Mouse (Mus musculus): ENCODE data around the gene Ap2a2. TPM values are rescaled to one million over a fixed set of nuclear protein-coding genes. Genes with fewer than 3 reads are reported as not detected.
"Not testable (repeated sequence)": the region's sequence is repeated elsewhere in the genome, so short reads cannot be mapped to it uniquely, and the experiment has no call there.

Gene Ap2a2
- polyA plus RNA-seq, 1 experiment from 2014 or later = 42.6 TPM

DNA sequence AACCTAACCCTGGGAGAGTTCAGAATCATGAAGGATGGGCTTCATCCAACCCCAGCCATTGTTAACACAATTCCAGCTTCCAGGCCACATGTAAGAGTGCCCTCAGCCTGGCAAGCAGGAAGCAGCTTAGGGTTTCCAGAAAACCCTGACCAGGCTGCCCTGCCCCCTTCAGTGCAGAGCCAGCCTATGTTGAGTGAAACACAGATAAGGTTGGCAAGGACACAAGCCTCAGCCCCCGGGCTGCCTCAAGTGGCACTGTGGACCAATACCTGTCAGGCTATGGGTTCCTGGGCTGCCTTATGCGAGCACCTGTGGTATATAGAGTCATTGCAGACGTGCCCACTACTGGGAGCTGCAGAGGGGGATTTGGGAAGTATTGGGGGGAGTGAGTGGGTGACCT, 99.5 kb downstream of the Ap2a2 start:
- TF ChIP-seq CTCF (IDR thresholded peaks at IDR 0.05) = no peak
- no peak for TF ChIP-seq EP300 (IDR thresholded peaks at IDR 0.05)
- H3K9me3 ChIP-seq (ENCODE audit: low read length) = no peaks in the 10 kb centered on the region
- no peaks in the 10 kb centered on the region for H3K27me3 ChIP-seq (replicated peaks; ENCODE audit: insufficient read depth, low read length)
- DNase-seq (ENCODE audit: low spot score) (peak; percentile 16), ATAC-seq (peak; percentile 47)
- H3K9ac ChIP-seq (replicated peaks; ENCODE audit: low read depth) = no peak overlapping the region
- H3K4me3 ChIP-seq (ENCODE audit: low read depth, low read length) = no peak overlapping the region
- 45% methylated on average over 3 of the region's 3 CpGs for WGBS
- H3K27ac ChIP-seq (ENCODE audit: low read length) = no peak overlapping the region
- no peaks in the 10 kb centered on the region for H3K4me1 ChIP-seq (ENCODE audit: insufficient read depth, low read depth, low read length)
- no peak overlapping the region for H3K4me2 ChIP-seq (replicated peaks; ENCODE audit: low read depth, low read length)
- H3K36me3 ChIP-seq (ENCODE audit: insufficient read depth, low read length) = no peaks in the 10 kb centered on the region

DNA sequence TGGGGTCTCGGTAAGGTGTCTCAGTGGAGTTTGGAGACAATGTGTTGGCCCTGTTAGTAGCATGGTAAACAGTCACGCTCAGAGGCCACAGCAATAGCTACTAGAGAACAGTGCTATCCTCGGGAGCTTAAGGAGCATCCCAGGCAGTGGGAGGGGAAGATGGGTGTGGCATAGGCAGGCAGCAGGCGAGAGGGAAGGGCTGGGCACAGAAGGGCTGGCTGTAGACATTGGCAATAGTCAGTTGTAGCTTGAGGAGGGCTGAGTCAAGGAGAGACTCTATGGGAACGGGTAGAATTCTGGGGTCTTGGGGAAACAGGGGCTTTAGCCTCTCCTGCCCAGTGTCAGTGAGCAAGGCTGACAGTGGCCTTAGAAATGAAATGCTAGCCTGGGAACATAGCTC, 100.2 kb downstream of the Ap2a2 start:
- no peak overlapping the region for H3K27ac ChIP-seq (ENCODE audit: low read length)
- TF ChIP-seq EP300 (IDR thresholded peaks at IDR 0.05) = no peak
- no peak for TF ChIP-seq CTCF (IDR thresholded peaks at IDR 0.05)
- H3K4me3 ChIP-seq (ENCODE audit: low read depth, low read length) = no peak overlapping the region
- H3K4me2 ChIP-seq (replicated peaks; ENCODE audit: low read depth, low read length) = no peak overlapping the region
- no peak for ATAC-seq
- no peaks in the 10 kb centered on the region for H3K36me3 ChIP-seq (ENCODE audit: insufficient read depth, low read length)
- no peaks in the 10 kb centered on the region for H3K27me3 ChIP-seq (replicated peaks; ENCODE audit: insufficient read depth, low read length)
- 58% methylated on average over 5 of the region's 5 CpGs for WGBS
- no peak for DNase-seq (ENCODE audit: low spot score)
- H3K9me3 ChIP-seq (ENCODE audit: low read length) = no peaks in the 10 kb centered on the region
- H3K4me1 ChIP-seq (ENCODE audit: insufficient read depth, low read depth, low read length) = no peaks in the 10 kb centered on the region
- H3K9ac ChIP-seq (replicated peaks; ENCODE audit: low read depth) = no peak overlapping the region

- Histone ChIP-seq H3K4me3 (ENCODE audit: low read depth, low read length) (no peak overlapping the region), H3K4me2 (replicated peaks; ENCODE audit: low read depth, low read length) (no peak overlapping the region), H3K36me3 (ENCODE audit: insufficient read depth, low read length) (no peaks in the 10 kb centered on the region), H3K4me1 (ENCODE audit: insufficient read depth, low read depth, low read length) (no peaks in the 10 kb centered on the region), H3K9me3 (ENCODE audit: low read length) (no peaks in the 10 kb centered on the region), H3K27me3 (replicated peaks; ENCODE audit: insufficient read depth, low read length) (no peaks in the 10 kb centered on the region), H3K9ac (replicated peaks; ENCODE audit: low read depth) (no peak overlapping the region), H3K27ac (ENCODE audit: low read length) (no peak overlapping the region)
- ATAC-seq = peak; percentile 75
- peak; percentile 67 for DNase-seq (ENCODE audit: low spot score)
- TF ChIP-seq CTCF (IDR thresholded peaks at IDR 0.05) (peak; percentile 79), EP300 (IDR thresholded peaks at IDR 0.05) (no peak)
- WGBS = 10% methylated on average over 4 of the region's 4 CpGs
Measured at GRCm38 (mm10) chr7:141666190-141666589, 104.2 kb downstream of the Ap2a2 start.

DNA sequence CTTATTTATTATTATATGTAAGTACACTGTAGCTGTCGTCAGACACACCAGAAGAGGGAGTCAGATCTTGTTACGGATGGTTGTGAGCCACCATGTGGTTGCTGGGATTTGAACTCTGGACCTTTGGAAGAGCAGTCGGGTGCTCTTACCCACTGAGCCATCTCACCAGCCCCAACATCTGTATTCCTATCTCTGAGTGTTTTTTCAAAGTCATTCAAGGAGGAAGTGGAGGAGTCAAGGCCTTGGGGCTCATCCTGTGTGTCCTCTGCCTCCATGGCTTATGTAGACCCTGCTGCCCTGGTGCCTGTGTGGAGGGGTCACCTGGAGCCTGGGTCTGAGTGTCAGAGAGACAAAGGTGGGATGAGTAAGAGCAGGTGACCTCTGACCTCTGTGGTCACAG, 107.1 kb downstream of the Ap2a2 start:
- 74% methylated on average over 3 of the region's 3 CpGs for WGBS

GRCm38 (mm10) chr7:141670999-141671398, 109.0 kb downstream of the Ap2a2 start:
- WGBS = 65% methylated on average over 4 of the region's 4 CpGs
- no peak; the same call in 1 of the 2 replicates for ATAC-seq
- peak; percentile 59 for DNase-seq (ENCODE audit: low spot score)

More for the DNA sequence above, 107.1 kb downstream of the Ap2a2 start:
- H3K36me3 ChIP-seq (ENCODE audit: insufficient read depth, low read length); H3K4me3 ChIP-seq (ENCODE audit: low read depth, low read length); H3K9ac ChIP-seq (replicated peaks; ENCODE audit: low read depth); H3K27ac ChIP-seq (ENCODE audit: low read length); H3K9me3 ChIP-seq (ENCODE audit: low read length); ATAC-seq; H3K4me1 ChIP-seq (ENCODE audit: insufficient read depth, low read depth, low read length); H3K4me2 ChIP-seq (replicated peaks; ENCODE audit: low read depth, low read length); H3K27me3 ChIP-seq (replicated peaks; ENCODE audit: insufficient read depth, low read length); DNase-seq (ENCODE audit: low spot score): not testable (repeated sequence)

DNA sequence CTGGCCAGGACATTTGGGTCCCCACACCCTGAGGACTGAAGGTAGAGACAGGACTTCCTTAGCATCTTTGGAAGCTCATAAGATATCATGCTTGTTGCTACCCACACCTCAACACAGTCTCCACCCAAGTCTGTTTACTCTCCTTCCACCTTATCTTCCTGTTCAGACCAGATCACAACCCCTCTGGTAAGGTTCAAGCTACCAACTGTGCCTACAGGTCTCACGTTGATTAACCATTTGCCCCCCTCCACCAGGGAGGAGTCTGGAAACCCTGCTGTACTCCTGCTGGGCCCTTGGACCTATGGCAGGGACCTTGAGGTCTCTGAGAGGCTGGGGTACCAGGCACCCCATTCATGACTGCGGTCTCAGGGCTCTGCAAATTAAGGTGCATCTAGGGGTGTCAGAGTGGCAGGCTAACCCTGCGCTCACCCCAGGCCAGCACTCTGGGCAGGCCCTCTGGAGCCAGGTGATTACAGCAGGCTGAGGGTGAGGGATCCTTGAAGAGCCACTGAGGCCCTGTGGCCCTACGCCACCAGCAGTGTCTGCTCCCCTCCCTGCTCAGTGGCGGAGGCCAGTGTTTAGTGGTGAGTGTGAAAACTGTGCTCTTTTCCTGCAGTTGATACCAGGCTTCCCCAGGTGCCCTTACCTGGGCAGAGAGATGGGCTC, 109.8 kb downstream of the Ap2a2 start:
- H3K4me2 ChIP-seq (replicated peaks; ENCODE audit: low read depth, low read length) = no peak overlapping the region
- 74% methylated on average over 5 of the region's 5 CpGs for WGBS

More at GRCm38 (mm10) chr7:141670999-141671398, 109.0 kb downstream of the Ap2a2 start:
- Histone ChIP-seq H3K9me3 (ENCODE audit: low read length) (no peaks in the 10 kb centered on the region), H3K27ac (ENCODE audit: low read length) (no peak overlapping the region), H3K4me1 (ENCODE audit: insufficient read depth, low read depth, low read length) (no peaks in the 10 kb centered on the region), H3K4me2 (replicated peaks; ENCODE audit: low read depth, low read length) (no peak overlapping the region), H3K4me3 (ENCODE audit: low read depth, low read length) (no peak overlapping the region), H3K36me3 (ENCODE audit: insufficient read depth, low read length) (no peaks in the 10 kb centered on the region), H3K27me3 (replicated peaks; ENCODE audit: insufficient read depth, low read length) (no peaks in the 10 kb centered on the region), H3K9ac (replicated peaks; ENCODE audit: low read depth) (no peak overlapping the region)
- peak; percentile 72 for TF ChIP-seq CTCF (IDR thresholded peaks at IDR 0.05)
- TF ChIP-seq EP300 (IDR thresholded peaks at IDR 0.05) = no peak

More for the DNA sequence above, 109.8 kb downstream of the Ap2a2 start:
- Histone ChIP-seq H3K4me3 (ENCODE audit: low read depth, low read length) (no peak overlapping the region), H3K36me3 (ENCODE audit: insufficient read depth, low read length) (no peaks in the 10 kb centered on the region), H3K27me3 (replicated peaks; ENCODE audit: insufficient read depth, low read length) (no peaks in the 10 kb centered on the region), H3K27ac (ENCODE audit: low read length) (no peak overlapping the region), H3K9me3 (ENCODE audit: low read length) (no peaks in the 10 kb centered on the region), H3K9ac (replicated peaks; ENCODE audit: low read depth) (no peak overlapping the region), H3K4me1 (ENCODE audit: insufficient read depth, low read depth, low read length) (no peaks in the 10 kb centered on the region)
- ATAC-seq (no peak), DNase-seq (ENCODE audit: low spot score) (no peak)
- TF ChIP-seq EP300 (IDR thresholded peaks at IDR 0.05) (no peak), CTCF (IDR thresholded peaks at IDR 0.05) (no peak)
